Mouse (Mus musculus) kidney, embryonic 16.5 days (tissue): ENCODE measurements at regions not wholly inside any gene's neighbourhood (a gene's known extent, or its start where the extent isn't known, plus 50 kb on each side); places are given as distances from the start of the nearest gene placed in this dataset.
"Not testable (repeated sequence)": the region's sequence is repeated elsewhere in the genome, so short reads cannot be mapped to it uniquely, and the experiment has no call there.

Experiments
- ATAC-seq: fragments of 200-750 bp; cut with Nextera tagmentation; 2 replicates; pipeline ENCODE4 v1.8.0; 2017; ENCODE audit warnings: moderate TSS enrichment; ENCODE audit not compliant: low FRiP score, low TSS enrichment
- H3K27ac ChIP-seq: fragments of 300-500 bp; sonication (generic); 2 replicates; pipeline ENCODE4 v1.5.1; 2014; ENCODE audit warnings: low read length
- H3K27me3 ChIP-seq: fragments of 300-500 bp; sonication (generic); 2 replicates; pipeline ENCODE4 v1.6.1; 2014; ENCODE audit warnings: low read length, control low read depth, mixed read lengths; ENCODE audit not compliant: insufficient read depth
- H3K36me3 ChIP-seq: fragments of 300-500 bp; sonication (generic); 2 replicates; pipeline ENCODE4 v1.6.1; 2014; ENCODE audit warnings: low read length, control low read depth, mixed read lengths; ENCODE audit not compliant: insufficient read depth
- H3K4me1 ChIP-seq: fragments of 300-500 bp; sonication (generic); 2 replicates; pipeline ENCODE4 v1.6.1; 2014; ENCODE audit warnings: low read length, control low read depth, mixed read lengths; ENCODE audit not compliant: insufficient read depth
- H3K4me2 ChIP-seq: fragments of 300-500 bp; sonication (generic); replicated peaks from 2 replicates; pipeline ENCODE4 v1.6.1; 2014; ENCODE audit warnings: low read depth, low read length
- H3K4me3 ChIP-seq: fragments of 300-500 bp; sonication (generic); 2 replicates; pipeline ENCODE4 v1.5.1; 2014; ENCODE audit warnings: mild to moderate bottlenecking, low read length
- H3K9ac ChIP-seq: fragments of 300-500 bp; sonication (generic); replicated peaks from 2 replicates; pipeline ENCODE4 v1.6.1; 2014; ENCODE audit warnings: low read length
- H3K9me3 ChIP-seq: fragments of 300-500 bp; sonication (generic); 2 replicates; pipeline ENCODE4 v1.6.1; 2016; ENCODE audit warnings: low read length, control low read depth
- WGBS: fragments of 180-500 bp; shearing (Covaris S2); extraction: QIAGEN DNeasy Blood & Tissue Kit; methylation state at CpG from one replicate; pipeline ENCODE4 v1.1.7; 2014; 5-methylcytosine and 5-hydroxymethylcytosine counted together

DNA sequence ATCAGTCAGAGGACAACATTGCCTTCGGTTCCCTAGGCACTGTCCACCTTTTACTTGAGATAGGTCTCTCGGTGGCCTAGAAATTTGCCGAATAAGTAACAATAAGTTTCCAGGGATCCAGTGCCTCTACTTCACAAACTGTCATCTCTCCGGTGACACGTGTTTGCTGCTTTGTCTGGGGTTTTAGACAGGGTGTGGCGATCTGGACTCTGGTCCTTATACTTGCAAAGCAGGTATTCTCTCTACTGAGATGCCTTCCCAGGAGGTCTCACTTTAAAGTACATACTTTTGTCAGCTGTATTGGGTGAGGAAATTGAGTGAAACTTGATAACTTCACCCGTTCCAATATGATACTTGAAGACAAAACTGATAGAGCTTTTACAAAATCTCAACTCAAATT is 95.9 kb upstream of the Ctso start:
- Histone ChIP-seq H3K4me3 (no peak overlapping the region), H3K4me2 (no peak overlapping the region), H3K9ac (no peak overlapping the region), H3K36me3 (no peaks in the 10 kb centered on the region), H3K27me3 (no peaks in the 10 kb centered on the region), H3K9me3 (no peaks in the 10 kb centered on the region), H3K4me1 (peaks cover 7% of the 10 kb centered on the region; the same call in 1 of the 2 replicates), H3K27ac (no peak overlapping the region)
- WGBS = 86% methylated on average over 7 of the region's 7 CpGs
- no peak for ATAC-seq

DNA sequence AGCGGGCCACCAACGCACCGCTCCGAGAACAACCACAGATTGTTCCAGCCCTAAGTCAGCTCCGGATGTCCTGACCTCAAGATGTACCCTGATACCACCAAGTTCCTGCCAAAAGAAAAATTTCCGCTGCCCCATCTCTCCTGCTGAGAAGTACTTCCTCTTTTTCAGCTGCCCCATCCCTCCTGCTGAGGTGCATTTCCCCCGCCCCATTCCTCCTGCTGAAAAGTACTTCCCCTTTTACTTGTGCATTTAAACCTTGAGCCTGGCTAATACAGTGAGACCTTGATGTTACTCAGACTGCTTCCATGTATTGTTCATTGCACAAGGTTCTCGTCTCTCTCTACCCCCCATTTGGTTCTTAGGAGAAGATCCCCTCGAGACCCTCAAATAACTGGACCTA is 94.3 kb upstream of the Ctso start:
- 96% methylated on average over 9 of the region's 9 CpGs for WGBS
- H3K36me3 ChIP-seq, H3K9ac ChIP-seq, H3K27me3 ChIP-seq, H3K4me3 ChIP-seq, H3K9me3 ChIP-seq, H3K4me1 ChIP-seq, H3K4me2 ChIP-seq, ATAC-seq, H3K27ac ChIP-seq: not testable (repeated sequence)

DNA sequence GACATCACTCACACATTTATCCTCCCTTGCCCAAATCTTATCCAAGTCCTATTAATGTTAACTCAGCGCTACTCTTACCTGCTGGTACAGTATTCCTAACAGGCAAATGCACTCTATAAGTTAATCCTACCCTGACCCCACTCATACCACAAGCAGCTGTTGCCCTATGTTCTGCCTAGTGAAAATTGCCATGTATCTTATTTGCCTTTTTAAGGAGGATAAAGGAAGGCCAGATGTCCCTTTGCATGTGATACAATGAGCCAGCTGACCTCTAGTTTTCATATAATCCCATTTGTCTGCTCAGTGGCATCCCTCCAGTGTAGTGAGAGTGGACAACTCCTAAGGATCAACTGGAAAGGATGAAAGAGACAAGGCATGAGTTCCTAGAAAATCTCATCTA is 67.9 kb upstream of the Ctso start:
- 100% methylated on average over 1 of the region's 1 CpGs for WGBS
- Histone ChIP-seq H3K4me2 (no peak overlapping the region), H3K4me1 (no peaks in the 10 kb centered on the region), H3K9ac (no peak overlapping the region), H3K27ac (no peak overlapping the region), H3K36me3 (no peaks in the 10 kb centered on the region), H3K27me3 (no peaks in the 10 kb centered on the region), H3K9me3 (no peaks in the 10 kb centered on the region), H3K4me3 (no peak overlapping the region)
- ATAC-seq = no peak
